Mouse (Mus musculus): ENCODE measurements at regions not wholly inside any gene's neighbourhood (a gene's known extent, or its start where the extent isn't known, plus 50 kb on each side); places are given as distances from the start of the nearest gene placed in this dataset.

- Histone ChIP-seq H3K36me3 (replicated peaks; ENCODE audit: low read length) (no peaks in the 10 kb centered on the region), H3K27me3 (replicated peaks) (peaks cover 3% of the 10 kb centered on the region), H3K4me1 (peaks cover 30% of the 10 kb centered on the region), H3K4me3 (replicated peaks) (no peak overlapping the region), H3K9me3 (0 out of 2 replicates have a peak, but pooled peaks cover 3% of the 10 kb centered on the region)
- TF ChIP-seq GATA1 (IDR thresholded peaks at IDR 0.05; ENCODE audit: borderline replicate concordance, low read length) (no peak), FLI1 (IDR thresholded peaks at IDR 0.05; ENCODE audit: low read length) (no peak)
Measured at GRCm38 (mm10) chr16:97270417-97271133, 86.0 kb upstream of the Bace2 start.

- TF ChIP-seq FLI1 (IDR thresholded peaks at IDR 0.05; ENCODE audit: low read length) (no peak), GATA1 (IDR thresholded peaks at IDR 0.05; ENCODE audit: borderline replicate concordance, low read length) (no peak)
- Histone ChIP-seq H3K27me3 (replicated peaks) (peaks cover 3% of the 10 kb centered on the region), H3K9me3 (0 out of 2 replicates have a peak, but pooled peaks cover 3% of the 10 kb centered on the region), H3K36me3 (replicated peaks; ENCODE audit: low read length) (no peaks in the 10 kb centered on the region), H3K4me1 (peaks cover 34% of the 10 kb centered on the region), H3K4me3 (replicated peaks) (no peak overlapping the region)
Measured at GRCm38 (mm10) chr16:97271264-97271663, 85.3 kb upstream of the Bace2 start.

GRCm38 (mm10) chr16:97272035-97272631 lies 84.4 kb upstream of the Bace2 start:
- 0 out of 2 replicates have a peak, but pooled peaks cover 3% of the 10 kb centered on the region for H3K9me3 ChIP-seq
- no peak for TF ChIP-seq GATA1 (IDR thresholded peaks at IDR 0.05; ENCODE audit: borderline replicate concordance, low read length)
- TF ChIP-seq FLI1 (IDR thresholded peaks at IDR 0.05; ENCODE audit: low read length): no peak
- H3K4me3 ChIP-seq (replicated peaks): peak overlapping the region; percentile 76
- peaks cover 41% of the 10 kb centered on the region for H3K4me1 ChIP-seq
- peaks cover 3% of the 10 kb centered on the region for H3K27me3 ChIP-seq (replicated peaks)
- H3K36me3 ChIP-seq (replicated peaks; ENCODE audit: low read length): no peaks in the 10 kb centered on the region

- no peak overlapping the region for H3K4me3 ChIP-seq (replicated peaks)
- peaks cover 38% of the 10 kb centered on the region for H3K4me1 ChIP-seq
- H3K36me3 ChIP-seq (replicated peaks; ENCODE audit: low read length): no peaks in the 10 kb centered on the region
- peaks cover 3% of the 10 kb centered on the region for H3K27me3 ChIP-seq (replicated peaks)
- no peak for TF ChIP-seq FLI1 (IDR thresholded peaks at IDR 0.05; ENCODE audit: low read length)
- no peak for TF ChIP-seq GATA1 (IDR thresholded peaks at IDR 0.05; ENCODE audit: borderline replicate concordance, low read length)
- H3K9me3 ChIP-seq: no peaks in the 10 kb centered on the region
Measured at GRCm38 (mm10) chr16:97278913-97279312, 77.6 kb upstream of the Bace2 start.

GRCm38 (mm10) chr16:97281615-97282110 lies 74.9 kb upstream of the Bace2 start:
- TF ChIP-seq FLI1 (IDR thresholded peaks at IDR 0.05; ENCODE audit: low read length): no peak
- TF ChIP-seq GATA1 (IDR thresholded peaks at IDR 0.05; ENCODE audit: borderline replicate concordance, low read length): no peak
- Histone ChIP-seq H3K27me3 (replicated peaks) (no peaks in the 10 kb centered on the region), H3K4me1 (peaks cover 36% of the 10 kb centered on the region), H3K36me3 (replicated peaks; ENCODE audit: low read length) (no peaks in the 10 kb centered on the region), H3K9me3 (no peaks in the 10 kb centered on the region), H3K4me3 (replicated peaks) (peak overlapping the region; percentile 2)

GRCm38 (mm10) chr16:97282943-97283342 lies 73.6 kb upstream of the Bace2 start:
- TF ChIP-seq GATA1 (IDR thresholded peaks at IDR 0.05; ENCODE audit: borderline replicate concordance, low read length) (no peak), FLI1 (IDR thresholded peaks at IDR 0.05; ENCODE audit: low read length) (no peak)
- H3K9me3 ChIP-seq: no peaks in the 10 kb centered on the region
- no peaks in the 10 kb centered on the region for H3K27me3 ChIP-seq (replicated peaks)
- no peak overlapping the region for H3K4me3 ChIP-seq (replicated peaks)
- H3K36me3 ChIP-seq (replicated peaks; ENCODE audit: low read length): no peaks in the 10 kb centered on the region
- peaks cover 41% of the 10 kb centered on the region for H3K4me1 ChIP-seq

- no peaks in the 10 kb centered on the region for H3K36me3 ChIP-seq (replicated peaks; ENCODE audit: low read length)
Measured at GRCm38 (mm10) chr16:97285886-97286447, 70.6 kb upstream of the Bace2 start.

GRCm38 (mm10) chr16:97286717-97287116 lies 69.8 kb upstream of the Bace2 start:
- TF ChIP-seq GATA1 (IDR thresholded peaks at IDR 0.05; ENCODE audit: borderline replicate concordance, low read length) (no peak), FLI1 (IDR thresholded peaks at IDR 0.05; ENCODE audit: low read length) (no peak)

More at GRCm38 (mm10) chr16:97285886-97286447, 70.6 kb upstream of the Bace2 start:
- H3K4me1 ChIP-seq: peaks cover 65% of the 10 kb centered on the region
- no peak overlapping the region for H3K4me3 ChIP-seq (replicated peaks)
- TF ChIP-seq FLI1 (IDR thresholded peaks at IDR 0.05; ENCODE audit: low read length) (no peak), GATA1 (IDR thresholded peaks at IDR 0.05; ENCODE audit: borderline replicate concordance, low read length) (no peak)
- H3K27me3 ChIP-seq (replicated peaks): no peaks in the 10 kb centered on the region
- no peaks in the 10 kb centered on the region for H3K9me3 ChIP-seq

GRCm38 (mm10) chr16:97288634-97289033 lies 67.9 kb upstream of the Bace2 start:
- no peaks in the 10 kb centered on the region for H3K27me3 ChIP-seq (replicated peaks)
- no peaks in the 10 kb centered on the region for H3K9me3 ChIP-seq
- TF ChIP-seq FLI1 (IDR thresholded peaks at IDR 0.05; ENCODE audit: low read length): no peak
- no peak for TF ChIP-seq GATA1 (IDR thresholded peaks at IDR 0.05; ENCODE audit: borderline replicate concordance, low read length)
- H3K4me1 ChIP-seq: peaks cover 75% of the 10 kb centered on the region
- H3K36me3 ChIP-seq (replicated peaks; ENCODE audit: low read length): no peaks in the 10 kb centered on the region
- H3K4me3 ChIP-seq (replicated peaks): peak overlapping the region; percentile 70

More at GRCm38 (mm10) chr16:97286717-97287116, 69.8 kb upstream of the Bace2 start:
- H3K9me3 ChIP-seq: no peaks in the 10 kb centered on the region
- H3K4me1 ChIP-seq: peaks cover 64% of the 10 kb centered on the region
- H3K36me3 ChIP-seq (replicated peaks; ENCODE audit: low read length): no peaks in the 10 kb centered on the region
- no peak overlapping the region for H3K4me3 ChIP-seq (replicated peaks)
- H3K27me3 ChIP-seq (replicated peaks): no peaks in the 10 kb centered on the region
